Mouse (Mus musculus) midbrain, embryonic 11.5 days (tissue): ENCODE data around the gene Ugt1a8. TPM values are rescaled to one million over a fixed set of nuclear protein-coding genes. Genes with fewer than 3 reads are reported as not detected.
"Not testable (repeated sequence)": the region's sequence is repeated elsewhere in the genome, so short reads cannot be mapped to it uniquely, and the experiment has no call there.

Source experiments
- ATAC-seq: fragments of 200-750 bp; cut with Nextera tagmentation; 2 replicates; pipeline ENCODE4 v1.8.0; 2017; ENCODE audit warnings: moderate TSS enrichment, moderate library complexity; ENCODE audit not compliant: low FRiP score
- DNase-seq: peaks from one replicate; pipeline ENCODE4 v3.0.0; 2015; ENCODE audit warnings: low spot score; ENCODE audit errors: missing footprints
- H3K27ac ChIP-seq: fragments of 300-500 bp; sonication (generic); 2 replicates; pipeline ENCODE4 v1.5.1; 2014; ENCODE audit warnings: low read depth, low read length
- H3K27me3 ChIP-seq: fragments of 300-500 bp; sonication (generic); 2 replicates; pipeline ENCODE4 v1.6.1; 2014; ENCODE audit warnings: mild to moderate bottlenecking, low read length, moderate library complexity, mixed read lengths; ENCODE audit not compliant: control insufficient read depth, insufficient read depth
- H3K36me3 ChIP-seq: fragments of 300-500 bp; sonication (generic); 2 replicates; pipeline ENCODE4 v1.6.1; 2014; ENCODE audit warnings: mild to moderate bottlenecking, low read length, moderate library complexity, mixed read lengths; ENCODE audit not compliant: control insufficient read depth, insufficient read depth
- H3K4me1 ChIP-seq: fragments of 300-500 bp; sonication (generic); 2 replicates; pipeline ENCODE4 v1.6.1; 2014; ENCODE audit warnings: low read length; ENCODE audit not compliant: control insufficient read depth, insufficient read depth
- H3K4me2 ChIP-seq: fragments of 300-500 bp; sonication (generic); 2 replicates; pipeline ENCODE4 v1.6.1; 2014; ENCODE audit warnings: mild to moderate bottlenecking, moderate library complexity
- H3K4me3 ChIP-seq: fragments of 300-500 bp; sonication (generic); 2 replicates; pipeline ENCODE4 v1.5.1; 2014; ENCODE audit warnings: low read depth, low read length
- H3K9ac ChIP-seq: fragments of 300-500 bp; sonication (generic); 2 replicates; pipeline ENCODE4 v1.6.1; 2014; ENCODE audit warnings: low read length
- H3K9me3 ChIP-seq: fragments of 300-500 bp; sonication (generic); 2 replicates; pipeline ENCODE4 v1.6.1; 2016; ENCODE audit warnings: low read length; ENCODE audit not compliant: control insufficient read depth
- WGBS: fragments of 180-500 bp; shearing (Covaris S2); extraction: QIAGEN DNeasy Blood & Tissue Kit; methylation state at CpG from one replicate; pipeline ENCODE4 v1.1.7; 2014; 5-methylcytosine and 5-hydroxymethylcytosine counted together
- polyA plus RNA-seq: library from polyadenylated mRNA; unstranded; fragments of >200 nt; fragmentation: Nextera tagmentation; extraction: Ambion mirVana; gene quantifications from 2 replicates; pipeline ENCODE4 v1.2.1, GENCODE M21; 2014

Gene Ugt1a8
- polyA plus RNA-seq, 1 experiment from 2014 or later = not detected

DNA sequence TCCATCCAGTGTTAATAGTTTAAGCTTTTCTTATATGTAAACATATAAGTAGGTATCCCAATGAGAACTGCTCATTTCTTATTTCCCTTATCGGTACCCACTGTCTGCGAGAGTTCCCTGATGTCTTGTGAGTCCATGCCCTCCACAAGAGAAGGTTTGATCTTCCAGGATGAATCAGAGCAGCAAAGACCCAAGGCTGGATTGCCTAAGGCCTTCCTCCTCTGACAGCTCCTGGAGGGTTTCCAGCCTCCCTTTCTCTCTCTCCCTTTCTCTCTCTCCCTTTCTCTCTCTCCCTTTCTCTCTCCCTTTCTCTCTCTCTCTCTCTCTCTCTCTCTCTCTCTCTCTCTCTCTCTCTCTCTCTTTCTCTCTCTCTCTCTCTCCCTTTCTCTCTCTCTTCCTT lies 41.5 kb downstream of the Ugt1a8 start:
- not testable (repeated sequence) for DNase-seq, H3K36me3 ChIP-seq, H3K27ac ChIP-seq, ATAC-seq, H3K4me3 ChIP-seq, H3K9me3 ChIP-seq, H3K9ac ChIP-seq, H3K4me2 ChIP-seq, H3K27me3 ChIP-seq, H3K4me1 ChIP-seq
- WGBS = 93% methylated on average over 2 of the region's 2 CpGs

DNA sequence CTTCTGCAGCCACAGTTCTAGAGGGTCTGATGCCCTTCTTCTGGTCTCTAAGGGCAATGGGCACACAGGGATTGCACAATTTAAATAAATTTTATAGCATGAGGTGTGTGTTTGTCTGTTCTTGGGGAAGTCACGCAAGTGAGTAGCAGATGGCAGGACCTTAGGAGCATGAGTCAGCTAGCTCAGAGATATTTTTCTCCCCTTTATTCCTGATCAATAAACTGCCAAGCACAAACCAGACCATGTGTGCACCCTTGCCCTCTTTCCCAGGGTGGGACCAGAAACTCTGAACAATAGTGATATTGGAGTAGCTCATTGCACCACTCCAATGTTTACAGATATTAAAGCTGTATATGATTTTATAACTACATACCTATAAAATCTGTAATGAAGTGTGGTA lies 42.6 kb downstream of the Ugt1a8 start:
- H3K27ac ChIP-seq, H3K27me3 ChIP-seq, H3K9ac ChIP-seq, H3K36me3 ChIP-seq, H3K4me1 ChIP-seq, H3K4me2 ChIP-seq, H3K9me3 ChIP-seq, H3K4me3 ChIP-seq, ATAC-seq, DNase-seq: not testable (repeated sequence)
- WGBS = 84% methylated on average over 1 of the region's 1 CpGs

DNA sequence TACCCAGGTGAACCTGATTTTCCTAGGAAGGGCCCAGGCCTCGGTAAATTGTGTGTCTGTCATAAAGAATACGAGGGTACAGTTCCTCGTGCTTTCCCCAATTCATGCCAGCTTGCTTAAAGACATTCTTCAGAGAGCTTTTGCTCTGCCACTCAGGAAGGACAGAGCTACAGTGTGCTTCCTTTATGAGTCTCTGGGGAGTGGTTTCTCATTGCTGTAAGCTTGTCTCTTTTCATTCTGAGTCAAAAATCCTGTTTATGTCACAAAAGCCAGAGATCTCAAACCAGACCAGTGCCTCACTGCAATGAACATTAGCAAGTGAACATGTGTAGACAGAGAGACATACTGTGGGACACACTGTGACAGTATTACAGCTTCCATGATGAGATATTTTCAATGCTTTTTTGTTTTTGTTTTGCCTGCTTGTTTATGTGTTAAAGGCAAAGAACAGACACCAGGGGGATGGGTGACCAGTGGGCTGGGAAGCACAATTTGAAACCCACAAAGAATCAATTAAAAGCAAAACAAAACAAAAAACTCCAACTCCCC lies 46.4 kb downstream of the Ugt1a8 start:
- no peak overlapping the region for H3K27ac ChIP-seq
- H3K4me1 ChIP-seq = no peaks in the 10 kb centered on the region
- H3K9ac ChIP-seq = no peak overlapping the region
- WGBS = 85% methylated on average over 3 of the region's 3 CpGs
- ATAC-seq (no peak), DNase-seq (no peak)
- no peaks in the 10 kb centered on the region for H3K36me3 ChIP-seq
- no peaks in the 10 kb centered on the region for H3K9me3 ChIP-seq
- no peak overlapping the region for H3K4me2 ChIP-seq
- H3K27me3 ChIP-seq = no peaks in the 10 kb centered on the region
- no peak overlapping the region for H3K4me3 ChIP-seq

DNA sequence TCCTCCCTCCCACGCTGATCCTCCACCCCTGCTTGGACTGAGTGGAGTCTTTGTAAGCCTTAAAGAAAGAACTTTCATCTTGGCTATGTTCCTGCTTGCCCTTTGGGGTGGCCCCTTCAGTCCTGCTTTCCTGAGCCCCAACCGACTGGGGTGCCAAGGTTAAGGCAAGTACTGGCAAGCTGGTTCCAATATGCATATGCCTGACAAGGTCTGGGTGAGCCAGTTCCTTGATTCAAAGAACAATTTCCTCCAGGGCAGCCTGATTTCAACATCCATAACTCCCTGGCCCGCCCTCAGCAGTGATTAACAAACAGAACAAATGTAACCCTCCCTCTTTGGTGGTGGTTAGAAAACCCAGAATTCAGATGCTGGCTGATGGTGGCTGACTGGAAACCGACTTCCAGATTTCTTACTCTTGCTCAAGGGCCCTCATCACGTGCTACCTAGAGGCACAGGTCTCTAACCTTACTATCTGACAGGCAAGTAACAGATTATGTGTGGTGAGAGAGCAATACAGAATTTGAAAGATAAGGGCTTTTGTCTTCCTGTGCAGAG lies 46.9 kb downstream of the Ugt1a8 start, which contains the start of gene Ugt1a6a:
Ugt1a6a (plus strand) TSS at position 353 of the 555 bp plus-strand sequence.
- not testable (repeated sequence) for H3K27me3 ChIP-seq, H3K9ac ChIP-seq, H3K9me3 ChIP-seq, H3K36me3 ChIP-seq, H3K27ac ChIP-seq, H3K4me2 ChIP-seq, DNase-seq, H3K4me3 ChIP-seq, ATAC-seq, H3K4me1 ChIP-seq
- 49% methylated on average over 5 of the region's 5 CpGs for WGBS

DNA sequence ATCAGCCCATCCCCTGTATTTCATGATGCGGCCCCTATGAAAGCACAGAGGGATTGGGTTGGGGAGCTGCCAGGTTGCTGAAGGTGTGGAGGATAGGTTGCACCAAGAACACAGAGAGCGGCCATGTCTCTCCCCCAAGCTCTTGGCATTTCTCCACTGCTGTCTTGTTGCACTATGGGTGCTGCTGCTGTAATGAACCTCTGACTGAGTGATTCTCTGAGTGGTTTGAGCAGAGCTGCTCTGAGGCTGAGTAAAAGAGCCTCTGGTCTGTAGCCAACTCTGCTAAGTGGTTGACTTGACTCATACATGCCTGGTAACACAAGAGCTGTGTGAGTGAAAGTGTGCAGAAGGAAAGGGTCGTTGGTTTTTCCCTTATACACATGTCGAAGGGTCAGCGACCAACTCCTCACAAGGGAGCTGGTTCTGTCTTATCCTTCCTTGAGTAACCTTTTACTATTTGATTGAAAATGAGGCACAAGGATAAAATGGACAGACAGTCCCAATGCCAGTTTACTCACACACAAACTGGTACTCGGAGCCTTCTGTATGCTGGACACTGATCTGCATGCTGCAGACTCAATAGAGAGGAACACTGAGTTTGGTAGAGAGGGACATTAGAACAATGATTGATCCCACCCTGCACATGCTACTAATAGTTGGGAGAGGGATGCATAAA lies 47.8 kb downstream of the Ugt1a8 start:
- not testable (repeated sequence) for ATAC-seq, H3K4me3 ChIP-seq, H3K9ac ChIP-seq, H3K36me3 ChIP-seq, H3K4me2 ChIP-seq, DNase-seq, H3K9me3 ChIP-seq, H3K27me3 ChIP-seq, H3K27ac ChIP-seq, H3K4me1 ChIP-seq
- WGBS = 92% methylated on average over 5 of the region's 6 CpGs

DNA sequence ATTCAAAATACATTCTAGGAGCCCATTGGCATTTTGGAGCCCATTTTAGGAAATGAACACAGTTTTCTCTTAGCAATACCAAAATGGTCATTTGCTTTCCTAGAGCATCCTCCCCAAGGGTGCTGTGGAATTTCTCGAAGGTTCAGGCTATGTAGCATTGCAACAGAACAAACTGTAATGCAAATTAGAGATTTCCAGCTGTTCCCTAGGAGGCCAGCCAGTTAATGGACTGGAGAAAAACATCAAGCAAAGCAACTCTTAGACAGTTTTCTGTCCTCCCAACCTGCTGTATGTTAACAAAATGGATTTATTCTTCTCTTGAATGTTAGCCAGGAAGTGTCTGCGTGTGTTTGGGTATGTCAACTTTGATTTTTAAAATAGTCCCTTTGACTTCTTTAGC lies 49.0 kb downstream of the Ugt1a8 start:
- no peak overlapping the region for H3K4me3 ChIP-seq
- H3K36me3 ChIP-seq = no peaks in the 10 kb centered on the region
- no peak overlapping the region for H3K9ac ChIP-seq
- no peaks in the 10 kb centered on the region for H3K9me3 ChIP-seq
- 81% methylated on average over 2 of the region's 2 CpGs for WGBS
- H3K4me2 ChIP-seq = no peak overlapping the region
- H3K27ac ChIP-seq = no peak overlapping the region
- no peaks in the 10 kb centered on the region for H3K27me3 ChIP-seq
- H3K4me1 ChIP-seq = no peaks in the 10 kb centered on the region
- DNase-seq (no peak), ATAC-seq (no peak)

DNA sequence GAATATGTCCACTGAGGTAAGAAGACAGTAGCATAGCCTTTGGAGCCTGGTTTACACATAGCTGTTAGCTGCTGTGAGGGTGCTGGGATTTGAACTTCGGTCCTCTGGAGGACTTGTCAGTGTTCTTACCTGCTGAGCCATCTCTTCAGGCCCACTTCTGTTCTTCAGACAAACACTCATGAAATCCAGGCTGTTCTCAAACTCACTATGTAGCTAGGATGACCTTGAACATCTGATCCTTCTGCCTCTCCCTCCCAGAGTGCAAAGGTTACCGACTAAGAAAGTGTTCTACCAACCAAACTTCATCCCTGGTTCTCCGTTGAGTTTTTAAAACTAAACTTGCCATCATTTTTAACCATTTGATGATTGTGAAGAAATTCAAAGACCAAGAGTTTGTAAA lies 49.7 kb downstream of the Ugt1a8 start:
- DNase-seq (no peak), ATAC-seq (no peak)
- Histone ChIP-seq H3K36me3 (no peaks in the 10 kb centered on the region), H3K4me1 (no peaks in the 10 kb centered on the region), H3K4me2 (no peak overlapping the region), H3K9me3 (no peaks in the 10 kb centered on the region), H3K9ac (no peak overlapping the region), H3K27ac (no peak overlapping the region), H3K27me3 (no peaks in the 10 kb centered on the region), H3K4me3 (no peak overlapping the region)
- WGBS = 89% methylated on average over 3 of the region's 3 CpGs

DNA sequence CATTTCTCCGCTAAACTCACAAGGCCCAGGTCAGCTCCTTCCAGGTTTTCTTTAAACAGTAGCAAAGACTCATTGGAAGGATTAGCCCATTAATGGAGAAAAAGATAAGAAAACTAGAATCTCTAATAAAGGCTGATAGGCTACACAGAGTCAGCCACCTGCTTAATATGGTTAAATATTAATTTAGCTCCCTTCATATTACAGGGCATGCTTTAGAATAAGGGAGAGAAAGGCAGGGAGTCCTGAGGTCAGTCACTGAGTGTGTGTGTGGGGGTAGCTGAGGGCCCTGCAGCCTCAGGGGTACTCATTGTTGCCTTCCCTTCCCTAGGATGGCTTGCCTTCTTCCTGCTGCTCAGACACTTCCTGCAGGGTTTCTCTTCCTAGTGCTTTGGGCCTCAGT lies 50.5 kb downstream of the Ugt1a8 start:
- Histone ChIP-seq H3K36me3 (no peaks in the 10 kb centered on the region), H3K9ac (no peak overlapping the region), H3K9me3 (no peaks in the 10 kb centered on the region), H3K4me1 (no peaks in the 10 kb centered on the region), H3K4me2 (no peak overlapping the region), H3K27me3 (no peaks in the 10 kb centered on the region), H3K27ac (no peak overlapping the region), H3K4me3 (no peak overlapping the region)
- ATAC-seq = no peak
- DNase-seq = no peak
- 91% methylated on average over 1 of the region's 1 CpGs for WGBS

DNA sequence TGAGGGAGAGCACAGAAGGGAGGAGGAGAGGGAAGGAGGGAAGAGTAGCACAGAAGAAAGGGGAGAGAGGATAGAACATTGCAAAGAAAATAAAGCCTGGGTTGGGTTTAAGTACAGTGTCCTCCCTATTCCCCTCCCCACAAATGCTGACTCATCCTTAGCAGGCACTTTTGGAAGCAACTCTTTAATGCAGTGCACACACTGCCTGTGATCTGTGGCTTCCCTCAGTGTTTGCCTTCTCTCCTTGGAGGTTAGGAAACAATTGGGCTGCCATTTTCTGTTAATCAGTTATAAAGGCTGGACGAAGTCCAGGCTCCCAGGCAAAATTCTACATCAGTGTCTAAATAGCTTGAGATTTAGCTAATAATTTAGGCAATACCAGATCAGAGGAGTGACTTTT lies 52.9 kb downstream of the Ugt1a8 start:
- H3K4me3 ChIP-seq, H3K4me1 ChIP-seq, H3K9me3 ChIP-seq, H3K27me3 ChIP-seq, ATAC-seq, H3K36me3 ChIP-seq, H3K27ac ChIP-seq, H3K4me2 ChIP-seq, H3K9ac ChIP-seq, DNase-seq: not testable (repeated sequence)
- 65% methylated on average over 1 of the region's 1 CpGs for WGBS
